Mouse (Mus musculus): ENCODE data around the gene Tmem101. TPM values are rescaled to one million over a fixed set of nuclear protein-coding genes. Genes with fewer than 3 reads are reported as not detected.

Gene Tmem101
- polyA plus RNA-seq, 1 experiment from 2014 or later: 11.4 TPM

DNA sequence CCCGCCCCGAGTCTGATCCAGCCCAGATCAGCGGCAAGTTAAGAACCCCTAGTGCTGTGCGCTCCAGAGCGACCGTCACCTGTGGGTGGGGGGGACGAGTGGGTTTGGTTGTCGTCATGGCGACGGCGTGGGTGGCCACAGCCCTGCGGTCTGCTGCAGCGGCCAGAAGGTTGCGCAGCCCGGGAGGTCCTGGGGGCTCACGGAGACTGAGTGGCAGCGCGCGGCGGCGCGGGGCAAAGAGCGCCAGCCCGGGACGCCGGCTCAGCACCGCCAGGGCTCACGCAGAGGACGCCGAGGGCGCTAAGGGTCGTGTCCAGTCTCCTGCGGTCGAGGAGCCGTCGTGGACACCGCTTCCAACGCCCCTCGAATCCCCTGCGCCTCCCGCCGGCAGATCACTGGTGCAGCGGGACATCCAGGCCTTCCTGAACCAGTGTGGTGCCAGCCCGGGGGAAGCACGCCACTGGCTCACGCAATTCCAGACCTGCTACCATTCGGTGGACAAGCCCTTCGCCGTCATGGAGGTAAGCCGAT, 10.7 kb downstream of the Tmem101 start, which contains the start of gene Nags:
Gene Nags (plus strand): TSS at position 43 of the 531 bp plus-strand sequence.
- WGBS: 1% methylated on average over 48 of the region's 50 CpGs
- peak within 1 kb of the TSS; percentile 67 for H3K4me2 ChIP-seq (replicated peaks; ENCODE audit: low read depth)
- H3K27me3 ChIP-seq (replicated peaks; ENCODE audit: control insufficient read depth, insufficient read depth, low read length): peaks cover 10% of the 10 kb centered on the region; the same call in 1 of the 2 replicates
- H3K36me3 ChIP-seq (ENCODE audit: control insufficient read depth, insufficient read depth): peaks cover 1% of the 10 kb centered on the region; the same call in 1 of the 2 replicates
- peak within 1 kb of the TSS; percentile 53 for H3K4me3 ChIP-seq (ENCODE audit: low read depth, low read length)
- H3K4me1 ChIP-seq (replicated peaks; ENCODE audit: control insufficient read depth, insufficient read depth, low read length): peaks cover 2% of the 10 kb centered on the region; the same call in 1 of the 2 replicates
- H3K27ac ChIP-seq (ENCODE audit: low read depth, low read length): peak within 1 kb of the TSS; percentile 94
- peak; percentile 16; the same call in 1 of the 2 replicates for ATAC-seq
- no peaks in the 10 kb centered on the region for H3K9me3 ChIP-seq (ENCODE audit: control insufficient read depth)
- H3K9ac ChIP-seq (ENCODE audit: low read depth, low read length): peak within 1 kb of the TSS; percentile 58
- no peak for TF ChIP-seq CTCF (IDR thresholded peaks at IDR 0.05; ENCODE audit: low read depth)

DNA sequence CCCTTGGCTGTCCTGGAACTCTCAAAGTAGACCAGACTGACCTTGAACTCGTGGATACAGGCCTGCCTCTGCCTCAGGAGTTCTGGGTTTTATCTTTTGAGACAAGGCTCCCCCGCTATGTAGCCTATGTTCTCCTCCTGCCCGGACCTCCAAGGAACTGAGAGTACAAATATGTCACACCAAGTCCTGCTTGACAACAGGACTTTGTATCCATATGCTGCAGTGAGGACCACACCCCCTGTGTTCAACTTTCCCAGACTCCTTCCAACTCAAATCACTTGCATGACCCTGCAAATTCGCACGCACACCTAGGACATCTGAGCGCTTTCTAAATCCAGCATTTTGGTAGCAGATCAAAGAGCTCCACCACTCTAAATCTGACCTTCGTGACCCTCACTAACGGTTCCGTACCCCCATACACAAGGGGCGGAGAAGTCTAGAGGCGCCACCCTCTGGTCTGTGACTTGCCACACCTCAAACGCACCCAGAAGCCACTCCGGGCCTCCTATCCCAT, 11.2 kb downstream of the Tmem101 start:
- H3K9ac ChIP-seq (ENCODE audit: low read depth, low read length): peak overlapping the region; percentile 58
- peaks cover 2% of the 10 kb centered on the region; the same call in 1 of the 2 replicates for H3K4me1 ChIP-seq (replicated peaks; ENCODE audit: control insufficient read depth, insufficient read depth, low read length)
- 19% methylated on average over 13 of the region's 13 CpGs for WGBS
- peaks cover 10% of the 10 kb centered on the region; the same call in 1 of the 2 replicates for H3K27me3 ChIP-seq (replicated peaks; ENCODE audit: control insufficient read depth, insufficient read depth, low read length)
- no peaks in the 10 kb centered on the region; the same call in 1 of the 2 replicates for H3K36me3 ChIP-seq (ENCODE audit: control insufficient read depth, insufficient read depth)
- H3K4me3 ChIP-seq (ENCODE audit: low read depth, low read length): peak overlapping the region; percentile 53
- no peaks in the 10 kb centered on the region for H3K9me3 ChIP-seq (ENCODE audit: control insufficient read depth)
- peak overlapping the region; percentile 94 for H3K27ac ChIP-seq (ENCODE audit: low read depth, low read length)
- peak; percentile 45 for TF ChIP-seq CTCF (IDR thresholded peaks at IDR 0.05; ENCODE audit: low read depth)
- peak; percentile 75 for ATAC-seq
- peak overlapping the region; percentile 67 for H3K4me2 ChIP-seq (replicated peaks; ENCODE audit: low read depth)

DNA sequence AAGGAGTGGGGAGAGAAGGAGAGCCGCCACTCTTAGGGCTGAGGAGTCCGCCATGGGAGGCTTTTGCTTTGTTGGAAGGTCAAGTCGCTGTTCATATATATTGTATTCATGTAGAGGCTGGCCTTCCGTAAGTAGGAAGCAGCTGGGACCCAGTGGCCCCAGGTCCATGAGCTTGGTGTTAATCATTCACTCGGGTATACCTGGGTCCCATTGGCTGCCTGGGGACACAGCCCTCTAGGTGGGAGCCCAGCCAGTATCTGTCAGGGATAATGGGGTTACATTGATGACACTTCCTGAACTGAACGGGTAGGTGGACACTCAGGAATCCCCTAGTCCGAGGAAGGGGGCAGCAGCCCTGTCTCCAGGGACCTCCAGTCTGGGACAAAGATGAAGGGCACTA, 13.8 kb downstream of the Tmem101 start:
- H3K27ac ChIP-seq (ENCODE audit: low read depth, low read length): peak overlapping the region; percentile 68
- no peak overlapping the region for H3K9ac ChIP-seq (ENCODE audit: low read depth, low read length)
- H3K4me1 ChIP-seq (replicated peaks; ENCODE audit: control insufficient read depth, insufficient read depth, low read length): peaks cover 3% of the 10 kb centered on the region; the same call in 1 of the 2 replicates
- no peaks in the 10 kb centered on the region for H3K36me3 ChIP-seq (ENCODE audit: control insufficient read depth, insufficient read depth)
- H3K4me2 ChIP-seq (replicated peaks; ENCODE audit: low read depth): peak overlapping the region; percentile 50
- H3K27me3 ChIP-seq (replicated peaks; ENCODE audit: control insufficient read depth, insufficient read depth, low read length): 0 out of 2 replicates have a peak, but pooled peaks cover 4% of the 10 kb centered on the region
- no peak for TF ChIP-seq CTCF (IDR thresholded peaks at IDR 0.05; ENCODE audit: low read depth)
- 30% methylated on average over 7 of the region's 7 CpGs for WGBS
- no peak overlapping the region for H3K4me3 ChIP-seq (ENCODE audit: low read depth, low read length)
- peak; percentile 37; the same call in 1 of the 2 replicates for ATAC-seq
- no peaks in the 10 kb centered on the region for H3K9me3 ChIP-seq (ENCODE audit: control insufficient read depth)

DNA sequence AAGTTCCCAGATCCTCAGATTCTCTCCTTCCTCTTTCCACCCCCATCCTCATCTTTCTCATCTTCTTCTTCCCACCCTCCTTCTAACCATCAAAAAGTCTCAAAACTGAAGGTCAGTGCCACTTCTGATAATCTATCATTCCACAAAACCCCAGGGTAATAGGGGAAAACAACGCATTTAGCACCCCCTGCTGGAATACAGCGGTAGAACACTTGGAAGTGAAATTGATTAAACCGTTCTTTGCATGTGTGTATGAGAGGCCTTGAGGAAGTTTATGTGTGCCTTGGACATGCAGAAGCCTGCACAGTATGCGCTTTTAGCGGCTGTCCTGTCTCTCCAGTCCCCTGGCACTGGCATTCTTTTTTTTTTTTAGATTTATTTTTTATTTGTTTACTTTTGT, 15.7 kb downstream of the Tmem101 start:
- peaks cover 3% of the 10 kb centered on the region; the same call in 1 of the 2 replicates for H3K4me1 ChIP-seq (replicated peaks; ENCODE audit: control insufficient read depth, insufficient read depth, low read length)
- WGBS: 3% methylated on average over 5 of the region's 5 CpGs
- no peak overlapping the region for H3K27ac ChIP-seq (ENCODE audit: low read depth, low read length)
- TF ChIP-seq CTCF (IDR thresholded peaks at IDR 0.05; ENCODE audit: low read depth): peak; percentile 83
- no peak overlapping the region for H3K4me2 ChIP-seq (replicated peaks; ENCODE audit: low read depth)
- no peak overlapping the region for H3K4me3 ChIP-seq (ENCODE audit: low read depth, low read length)
- no peaks in the 10 kb centered on the region for H3K27me3 ChIP-seq (replicated peaks; ENCODE audit: control insufficient read depth, insufficient read depth, low read length)
- H3K9ac ChIP-seq (ENCODE audit: low read depth, low read length): no peak overlapping the region
- ATAC-seq: no peak
- H3K9me3 ChIP-seq (ENCODE audit: control insufficient read depth): no peaks in the 10 kb centered on the region
- H3K36me3 ChIP-seq (ENCODE audit: control insufficient read depth, insufficient read depth): no peaks in the 10 kb centered on the region; the same call in 1 of the 2 replicates

DNA sequence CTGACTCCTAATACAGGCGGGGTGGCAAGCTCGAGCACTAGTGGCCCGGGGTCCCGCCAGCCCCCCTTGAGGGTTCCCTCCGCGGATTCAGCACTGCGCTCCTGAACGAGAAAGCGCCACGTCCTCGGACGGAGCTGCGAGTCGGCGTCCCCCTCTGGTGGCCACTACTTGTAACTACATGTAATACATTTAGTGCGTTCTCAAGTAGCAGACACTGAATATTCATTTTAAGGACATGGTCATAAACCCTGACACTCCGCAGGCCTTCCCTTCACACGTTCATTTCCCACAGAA, 17.8 kb downstream of the Tmem101 start:
- ATAC-seq: no peak
- H3K4me2 ChIP-seq (replicated peaks; ENCODE audit: low read depth): peak overlapping the region; percentile 61
- H3K9me3 ChIP-seq (ENCODE audit: control insufficient read depth): no peaks in the 10 kb centered on the region
- peak; percentile 98 for TF ChIP-seq CTCF (IDR thresholded peaks at IDR 0.05; ENCODE audit: low read depth)
- under 1% methylated on average over 18 of the region's 18 CpGs for WGBS
- peak overlapping the region; percentile 21; the same call in 1 of the 2 replicates for H3K4me3 ChIP-seq (ENCODE audit: low read depth, low read length)
- H3K4me1 ChIP-seq (replicated peaks; ENCODE audit: control insufficient read depth, insufficient read depth, low read length): peaks cover 3% of the 10 kb centered on the region; the same call in 1 of the 2 replicates
- no peaks in the 10 kb centered on the region for H3K27me3 ChIP-seq (replicated peaks; ENCODE audit: control insufficient read depth, insufficient read depth, low read length)
- no peak overlapping the region for H3K27ac ChIP-seq (ENCODE audit: low read depth, low read length)
- H3K36me3 ChIP-seq (ENCODE audit: control insufficient read depth, insufficient read depth): no peaks in the 10 kb centered on the region; the same call in 1 of the 2 replicates
- no peak overlapping the region for H3K9ac ChIP-seq (ENCODE audit: low read depth, low read length)

DNA sequence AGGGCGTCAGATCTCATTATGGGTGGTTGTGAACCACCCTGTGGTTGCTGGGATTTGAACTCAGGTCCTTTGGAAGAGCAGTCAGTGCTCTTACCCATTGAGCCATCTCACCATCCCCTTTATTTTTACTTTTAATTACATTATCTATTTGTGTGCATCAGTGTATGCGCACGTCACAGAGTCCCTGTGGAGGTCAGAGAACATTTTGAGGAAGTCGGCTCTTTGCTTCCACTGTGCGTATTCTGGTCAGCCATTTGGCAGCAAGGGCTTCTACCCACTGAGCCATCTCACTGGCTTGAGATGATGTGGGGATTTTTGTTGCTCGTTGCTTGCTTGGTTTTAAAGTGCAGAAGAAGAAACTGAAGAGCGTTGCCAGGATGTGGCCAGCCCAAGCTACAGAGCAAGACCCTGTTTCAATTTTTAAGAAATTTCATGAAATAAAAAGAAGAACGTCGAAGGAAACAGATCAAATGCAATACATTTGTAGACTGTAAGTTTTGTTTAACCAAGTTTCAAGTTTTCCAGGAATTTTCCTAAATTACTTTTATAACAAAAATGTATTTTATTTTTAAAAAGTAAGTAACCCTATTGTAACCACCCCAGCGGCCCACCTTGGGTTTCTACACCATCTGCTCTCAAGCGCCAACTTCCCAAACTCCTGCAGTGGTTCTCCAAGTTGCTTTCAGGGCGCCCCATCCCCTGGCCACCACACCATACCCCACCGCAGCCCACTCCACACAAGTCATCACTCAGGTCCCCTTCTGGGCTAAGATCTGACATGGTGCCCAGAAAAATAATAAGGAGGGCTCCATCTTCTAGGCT, 18.4 kb downstream of the Tmem101 start:
- no peak for ATAC-seq

More for the DNA sequence above, 18.4 kb downstream of the Tmem101 start:
- no peaks in the 10 kb centered on the region for H3K9me3 ChIP-seq (ENCODE audit: control insufficient read depth)
- H3K27ac ChIP-seq (ENCODE audit: low read depth, low read length): no peak overlapping the region
- H3K9ac ChIP-seq (ENCODE audit: low read depth, low read length): no peak overlapping the region
- peak overlapping the region; percentile 61 for H3K4me2 ChIP-seq (replicated peaks; ENCODE audit: low read depth)
- no peak for TF ChIP-seq CTCF (IDR thresholded peaks at IDR 0.05; ENCODE audit: low read depth)
- peak overlapping the region; percentile 21; the same call in 1 of the 2 replicates for H3K4me3 ChIP-seq (ENCODE audit: low read depth, low read length)
- no peaks in the 10 kb centered on the region for H3K27me3 ChIP-seq (replicated peaks; ENCODE audit: control insufficient read depth, insufficient read depth, low read length)
- 44% methylated on average over 13 of the region's 13 CpGs for WGBS
- H3K36me3 ChIP-seq (ENCODE audit: control insufficient read depth, insufficient read depth): no peaks in the 10 kb centered on the region; the same call in 1 of the 2 replicates
- peaks cover 3% of the 10 kb centered on the region; the same call in 1 of the 2 replicates for H3K4me1 ChIP-seq (replicated peaks; ENCODE audit: control insufficient read depth, insufficient read depth, low read length)
